Mouse (Mus musculus): Measurements from ENCODE around the gene Slc25a47.
"Not testable (repeated sequence)": the region's sequence is repeated elsewhere in the genome, so short reads cannot be mapped to it uniquely, and the experiment has no call there.

Slc25a47 gene

DNA sequence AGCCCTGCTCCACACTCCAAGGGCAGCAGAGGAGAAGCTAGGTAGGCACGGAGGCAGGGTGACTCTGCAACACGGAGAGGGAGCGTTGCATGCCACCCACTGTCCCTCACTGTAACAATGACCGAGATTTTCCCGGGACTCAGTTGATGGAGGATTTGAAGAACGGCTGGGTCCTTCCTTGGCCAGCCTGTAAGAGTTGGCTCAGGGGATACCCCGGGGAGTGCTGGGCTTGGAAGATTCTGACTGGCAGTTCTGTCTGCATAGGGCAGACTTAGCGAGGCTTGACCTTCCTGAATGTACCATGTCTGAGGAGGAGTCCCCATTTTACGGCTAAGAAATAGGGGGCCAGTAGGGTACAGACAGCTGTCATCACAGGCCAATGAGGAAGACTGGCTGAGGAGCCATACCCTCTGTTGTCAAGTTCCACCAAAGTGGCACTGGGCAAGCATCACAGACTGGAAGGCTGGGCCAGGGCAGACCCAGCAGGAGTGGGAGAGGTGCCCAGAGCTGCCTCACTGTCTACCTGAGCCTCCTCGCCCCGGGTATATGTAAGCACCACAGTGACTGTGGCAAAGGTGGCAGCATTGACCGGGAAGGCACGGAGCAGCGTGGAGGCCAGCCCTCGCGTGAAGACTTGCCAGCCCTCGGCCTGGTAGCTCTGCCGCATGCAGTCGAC lies 9.4 kb upstream of the Slc25a47 start:
- DNase-seq (ENCODE audit: low read depth): no peak

DNA sequence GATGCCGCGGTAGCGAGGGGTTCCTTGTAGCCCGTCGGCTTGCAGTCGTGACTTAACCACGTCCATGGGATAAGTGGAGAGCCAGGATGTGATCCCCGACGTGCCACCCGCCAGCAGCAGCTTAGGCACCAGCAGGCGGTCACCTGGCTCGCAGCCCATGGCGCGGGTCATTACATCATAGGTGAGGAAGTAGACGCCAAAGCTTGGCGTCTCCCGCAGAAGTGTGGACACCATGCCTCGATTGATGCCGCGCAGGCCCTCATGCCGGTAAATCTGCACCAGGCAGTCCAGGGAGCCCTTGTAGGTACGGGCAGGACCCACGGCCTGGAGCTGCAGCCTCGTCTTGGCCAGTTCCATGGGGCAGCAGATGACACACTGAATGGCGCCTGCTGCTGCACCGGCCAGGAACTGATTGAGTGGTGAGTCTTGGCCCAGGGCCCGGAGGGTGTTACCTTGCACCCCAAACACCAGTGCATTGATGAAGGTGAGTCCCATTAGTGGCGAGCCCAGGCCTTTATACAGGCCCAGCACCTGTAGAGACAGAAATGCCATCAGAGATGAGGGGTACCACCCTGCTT lies 8.8 kb upstream of the Slc25a47 start:
- DNase-seq (ENCODE audit: low read depth): no peak

DNA sequence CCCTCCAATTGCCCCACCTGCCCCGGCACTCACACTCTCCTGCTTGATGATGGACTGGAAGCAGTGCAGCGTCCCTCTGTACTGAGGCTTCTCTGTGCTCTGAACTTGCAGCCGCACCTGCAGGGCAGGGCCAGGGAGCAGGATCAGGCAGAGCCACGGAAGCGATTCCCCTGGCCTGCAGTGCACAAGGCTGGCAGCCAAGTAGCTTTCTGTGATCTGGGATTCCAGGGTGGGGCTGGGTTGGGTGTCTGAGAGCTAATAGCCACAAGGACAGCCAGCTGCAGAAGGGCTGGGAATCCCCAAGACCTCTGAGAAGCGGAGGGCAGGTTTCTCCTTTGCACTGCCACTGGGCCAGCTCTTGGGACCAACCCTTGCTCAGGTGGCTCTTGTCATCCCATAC lies 8.2 kb upstream of the Slc25a47 start:
- DNase-seq (ENCODE audit: low read depth): no peak

DNA sequence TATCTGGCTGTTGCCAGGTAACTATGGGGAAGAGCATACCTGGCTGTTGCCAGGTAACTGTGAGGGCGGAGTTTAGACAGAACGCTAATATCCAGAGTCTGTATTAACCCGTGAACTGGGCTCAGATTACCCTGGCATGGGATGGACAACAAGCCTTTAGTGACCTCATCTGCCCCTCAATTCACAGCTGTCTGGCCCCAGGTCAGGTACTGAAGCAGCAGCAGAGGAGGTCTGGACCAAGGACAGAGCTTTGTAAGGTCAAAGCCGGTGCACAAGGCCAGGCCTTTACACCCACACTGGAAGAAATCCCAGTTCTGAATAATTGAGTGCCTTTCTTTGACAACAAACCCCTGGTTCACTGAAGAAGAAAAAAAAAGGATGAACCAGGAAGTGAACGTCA lies 6.2 kb upstream of the Slc25a47 start:
- no peak for DNase-seq (ENCODE audit: low read depth)

DNA sequence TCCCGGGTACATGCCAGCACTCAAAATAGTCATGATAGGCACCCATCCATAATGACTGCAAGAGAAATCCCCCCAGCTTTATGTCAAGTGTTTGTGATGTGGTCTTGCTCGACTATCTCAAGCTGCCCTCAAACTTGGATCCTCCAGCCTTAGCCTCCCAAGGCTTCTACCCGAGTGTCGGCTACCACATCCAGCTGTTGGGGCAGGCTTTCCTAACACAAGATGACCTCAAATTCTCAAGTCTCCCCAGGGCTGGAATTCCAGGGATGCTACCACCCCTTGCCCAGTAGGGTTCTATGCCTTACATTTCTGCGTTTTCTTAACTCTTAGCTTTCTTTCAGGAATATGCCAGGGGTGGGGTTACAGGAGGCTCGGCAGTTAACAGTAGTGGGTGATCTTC lies 5.5 kb upstream of the Slc25a47 start:
- no peak for DNase-seq (ENCODE audit: low read depth)

DNA sequence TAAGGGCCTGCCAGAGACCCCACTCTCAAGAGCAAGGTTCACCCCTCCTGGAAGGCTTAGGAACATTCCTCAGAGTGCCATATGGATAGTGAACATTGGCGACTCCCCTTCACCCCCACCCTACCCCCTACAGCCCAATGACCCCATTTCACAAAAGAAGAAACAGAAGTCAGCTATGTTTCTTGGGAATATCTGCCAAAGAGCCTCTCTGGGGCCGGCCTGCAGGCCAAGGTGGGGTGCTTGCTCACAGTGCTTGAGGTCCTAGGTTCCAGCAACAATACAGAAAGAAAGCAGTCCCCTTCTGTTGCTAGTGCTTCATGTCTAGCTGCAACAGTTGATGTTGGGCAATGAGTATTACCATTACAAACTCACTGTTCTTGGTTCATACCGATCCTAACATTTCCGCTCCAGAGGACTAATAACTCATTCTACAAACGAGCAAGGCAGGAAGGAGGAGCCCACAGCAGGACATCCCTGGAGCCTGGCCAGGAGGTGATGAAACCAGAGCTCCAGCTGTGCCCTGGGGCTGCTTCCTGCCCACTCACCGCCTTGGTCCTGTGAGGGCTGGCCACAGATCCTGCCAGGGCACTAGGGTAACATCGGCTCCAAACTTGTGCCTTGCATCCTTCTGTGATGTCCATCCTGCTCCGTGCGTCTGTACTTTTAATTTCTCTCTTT lies 3.7 kb upstream of the Slc25a47 start:
- DNase-seq (ENCODE audit: low read depth): no peak

DNA sequence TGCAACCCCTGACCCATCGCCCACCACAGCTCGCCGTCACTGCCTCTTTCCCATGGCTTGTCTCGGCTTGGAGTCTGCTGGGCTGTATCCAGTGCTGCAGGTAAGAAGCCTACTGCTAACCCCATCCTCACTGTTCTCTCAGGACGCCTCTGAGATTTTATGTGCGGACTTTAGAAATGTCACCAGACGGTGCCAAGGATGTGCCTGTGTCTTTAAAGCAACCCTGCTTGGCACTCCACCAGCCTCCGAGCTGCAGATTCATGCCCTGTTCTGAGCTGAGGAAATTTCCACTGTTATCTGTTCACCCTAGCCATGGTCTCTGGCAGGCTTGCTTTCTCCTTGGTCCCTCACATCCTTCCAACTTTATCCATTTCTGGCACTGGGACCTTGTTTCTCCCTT lies 3.0 kb upstream of the Slc25a47 start:
- no peak for DNase-seq (ENCODE audit: low read depth)

DNA sequence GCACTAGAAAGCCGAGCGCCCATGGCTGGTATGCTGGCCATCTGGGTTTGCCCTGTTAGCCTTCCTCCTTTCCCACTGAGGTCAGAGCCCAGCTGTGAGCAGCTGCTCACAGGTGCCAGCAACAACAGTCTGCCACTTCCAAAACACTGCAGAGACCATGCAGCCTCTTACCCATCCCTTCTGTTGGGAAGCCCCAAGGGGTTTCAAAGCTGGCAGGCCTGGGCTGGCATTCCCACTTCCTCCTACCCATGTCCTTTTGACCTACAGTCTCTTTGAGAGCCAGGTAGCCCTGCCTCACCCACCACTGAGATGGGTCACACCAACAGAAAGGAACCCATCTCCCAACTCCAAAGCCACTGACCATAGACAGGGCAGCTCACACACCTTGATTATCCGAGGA lies 2.4 kb upstream of the Slc25a47 start:
- DNase-seq (ENCODE audit: low read depth): no peak

DNA sequence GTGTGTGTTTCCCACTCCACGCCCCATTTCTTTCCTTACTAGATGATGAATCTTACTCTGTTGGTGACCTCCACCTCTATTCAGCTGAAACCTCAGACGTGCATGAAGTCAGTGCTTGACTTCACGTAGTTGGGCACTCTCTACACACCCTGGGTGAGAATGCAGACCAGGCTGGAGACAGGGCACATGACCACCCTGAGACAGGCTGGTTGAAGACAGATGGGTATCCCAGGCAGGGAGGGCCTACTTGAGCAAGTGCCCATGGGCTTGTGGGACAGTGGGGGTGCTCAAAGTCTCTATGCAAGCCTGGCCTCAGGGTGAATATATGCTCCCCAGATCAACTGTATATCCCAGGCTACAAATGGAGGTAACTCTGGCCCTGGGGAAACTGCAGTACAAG lies 1.5 kb upstream of the Slc25a47 start:
- DNase-seq (ENCODE audit: low read depth): no peak

DNA sequence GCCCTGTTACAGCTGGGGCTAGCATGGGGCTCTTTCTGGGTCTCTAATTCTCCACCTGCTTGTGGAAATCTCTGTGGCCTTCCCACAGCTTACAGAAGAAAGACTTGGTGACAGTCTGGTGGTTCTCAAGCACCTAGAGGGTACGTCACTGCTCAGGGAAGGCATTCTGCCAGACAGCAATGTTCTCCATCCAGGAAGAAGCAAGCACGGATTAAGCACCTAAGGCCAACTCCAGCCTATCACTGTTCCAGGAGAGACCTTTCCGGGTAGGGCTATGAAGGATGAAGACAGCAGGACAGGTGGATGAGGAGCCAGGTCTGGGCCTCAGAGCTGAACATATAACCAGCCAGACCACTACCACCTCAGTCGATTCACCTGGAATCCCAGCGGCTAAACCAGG lies 1.1 kb upstream of the Slc25a47 start:
- DNase-seq (ENCODE audit: low read depth): no peak

DNA sequence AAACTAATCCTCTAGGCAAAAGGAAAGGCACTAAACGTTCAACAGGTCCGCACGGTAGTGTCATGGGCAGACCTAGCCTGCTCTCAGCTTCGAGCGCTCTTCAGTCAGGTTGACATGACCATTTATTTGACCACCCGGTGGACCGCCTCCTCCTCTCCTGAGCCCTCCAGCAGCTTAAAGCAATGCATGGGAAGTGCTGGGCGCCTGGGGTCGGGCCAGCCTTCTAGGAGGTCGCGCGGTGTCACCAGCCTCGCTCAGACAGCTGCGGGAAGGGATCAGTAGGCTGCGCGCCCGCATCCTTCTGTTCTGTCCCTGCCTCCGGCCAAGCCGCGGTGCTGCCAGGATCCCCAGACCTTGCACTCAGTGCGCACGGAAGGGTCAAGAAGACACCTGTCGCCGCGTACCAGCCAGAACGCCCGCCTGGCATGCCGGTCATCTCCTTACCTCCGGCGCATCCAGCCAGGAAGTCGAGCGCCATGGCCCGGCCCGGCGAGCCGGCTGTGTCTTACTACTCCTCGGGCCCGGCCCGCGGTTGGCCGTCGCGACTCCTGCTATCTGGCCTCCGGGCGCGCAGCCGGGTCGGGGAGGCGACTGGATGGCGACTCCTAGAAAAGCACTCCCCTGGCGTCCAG lies 522 bp upstream of the Slc25a47 start:
- no peak for DNase-seq (ENCODE audit: low read depth)

DNA sequence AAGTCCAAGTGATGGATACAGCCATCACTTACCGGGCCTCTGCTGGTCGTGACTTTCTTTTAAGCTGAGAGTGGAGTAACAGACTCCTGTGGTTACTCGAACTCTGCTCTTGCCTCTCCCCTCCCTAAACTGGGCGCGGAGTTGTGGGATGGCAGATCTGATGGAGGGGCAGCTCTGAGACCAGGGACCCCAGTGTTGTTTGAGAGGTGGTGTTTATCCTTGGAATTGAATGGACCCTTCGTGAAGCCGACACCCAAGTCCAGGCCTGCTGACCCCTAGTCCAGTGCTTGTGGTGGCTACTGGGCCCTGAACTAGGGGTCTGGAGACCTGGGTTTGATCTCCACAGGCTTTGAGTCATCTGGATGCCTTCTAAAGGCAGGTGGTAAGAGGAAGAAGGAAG lies 876 bp downstream of the Slc25a47 start:
- no peak for DNase-seq (ENCODE audit: low read depth)

DNA sequence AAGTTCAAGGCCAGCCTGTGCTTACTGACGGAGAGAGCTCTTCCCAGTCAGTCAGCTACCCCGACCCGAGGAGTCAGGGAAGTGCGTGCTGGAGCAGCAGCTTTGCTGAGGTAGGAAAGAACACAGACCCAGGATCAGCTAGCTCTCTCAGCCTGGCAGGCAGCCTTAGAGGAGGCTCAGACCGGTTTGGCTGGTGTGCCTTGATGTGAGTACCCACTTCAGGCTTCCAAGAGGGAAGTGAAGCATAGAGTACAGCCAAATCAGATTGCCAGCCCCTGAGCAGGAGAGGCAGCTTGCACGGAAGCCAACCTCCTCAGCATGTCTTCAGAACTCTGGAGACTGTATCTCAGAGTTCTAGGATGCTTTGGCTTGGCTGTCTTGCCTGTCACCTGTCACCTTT lies 5.3 kb downstream of the Slc25a47 start:
- no peak for DNase-seq (ENCODE audit: low read depth)

DNA sequence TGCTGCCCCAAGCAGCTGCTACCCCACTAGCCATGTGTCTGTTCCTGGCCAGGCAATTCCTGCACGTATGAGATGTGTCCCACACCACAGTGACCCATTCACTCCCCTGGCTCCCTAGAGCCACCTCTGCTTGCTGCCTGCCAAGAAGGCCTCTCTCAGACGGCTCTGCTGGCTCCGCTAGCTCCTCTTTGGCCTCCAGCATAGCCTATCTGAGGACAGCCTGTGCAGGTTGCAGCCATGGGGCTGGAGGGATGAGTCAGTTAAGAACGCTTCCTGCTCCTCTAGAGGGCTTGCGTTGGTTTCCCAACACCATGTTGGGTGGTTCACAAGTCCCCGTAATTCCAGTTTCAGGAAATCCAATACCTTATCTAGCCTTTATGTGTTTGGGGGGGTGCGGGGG lies 6.8 kb downstream of the Slc25a47 start:
- no peak for DNase-seq (ENCODE audit: low read depth)

DNA sequence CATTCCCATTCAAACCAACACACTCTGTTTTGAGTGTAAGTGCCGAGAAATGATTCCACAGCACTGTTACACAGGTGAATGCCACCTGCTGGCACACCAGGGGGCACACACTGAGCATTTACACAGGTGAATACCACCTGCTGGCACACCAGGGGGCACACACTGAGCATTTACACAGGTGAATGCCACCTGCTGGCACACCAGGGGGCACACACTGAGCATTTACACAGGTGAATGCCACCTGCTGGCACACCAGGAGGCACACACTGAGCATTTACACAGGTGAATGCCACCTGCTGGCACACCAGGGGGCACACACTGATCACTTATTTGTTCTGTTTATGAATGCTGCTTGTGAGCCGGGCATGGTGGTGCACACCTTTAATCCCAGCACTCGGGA lies 12.2 kb downstream of the Slc25a47 start:
- not testable (repeated sequence) for DNase-seq (ENCODE audit: low read depth)

DNA sequence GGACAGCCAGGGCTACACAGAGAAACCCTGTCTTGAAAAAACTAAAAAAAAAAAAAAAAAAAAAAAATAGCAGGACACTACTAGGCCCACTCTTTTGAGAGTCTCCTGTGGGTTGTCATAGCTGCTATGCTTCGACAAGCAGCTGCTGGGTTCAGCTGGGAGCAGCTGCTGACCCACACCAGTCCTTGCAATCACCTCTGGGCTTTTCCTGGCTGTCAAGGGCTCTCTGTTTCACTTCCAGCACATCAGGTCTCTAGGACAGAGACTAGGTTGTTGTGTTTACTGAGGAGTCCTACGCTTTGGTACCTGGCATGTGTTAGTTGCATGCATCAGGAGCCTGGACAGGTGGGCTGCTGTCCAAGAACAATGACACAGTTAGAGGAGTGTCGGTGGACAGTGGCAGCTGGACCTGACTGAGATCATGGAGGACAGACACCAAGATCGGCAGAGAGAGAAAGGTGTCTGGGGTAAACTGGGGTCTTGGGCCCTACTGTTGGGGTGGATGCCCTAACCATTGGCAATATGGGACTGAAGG lies 13.7 kb downstream of the Slc25a47 start:
- DNase-seq (ENCODE audit: low read depth): no peak

DNA sequence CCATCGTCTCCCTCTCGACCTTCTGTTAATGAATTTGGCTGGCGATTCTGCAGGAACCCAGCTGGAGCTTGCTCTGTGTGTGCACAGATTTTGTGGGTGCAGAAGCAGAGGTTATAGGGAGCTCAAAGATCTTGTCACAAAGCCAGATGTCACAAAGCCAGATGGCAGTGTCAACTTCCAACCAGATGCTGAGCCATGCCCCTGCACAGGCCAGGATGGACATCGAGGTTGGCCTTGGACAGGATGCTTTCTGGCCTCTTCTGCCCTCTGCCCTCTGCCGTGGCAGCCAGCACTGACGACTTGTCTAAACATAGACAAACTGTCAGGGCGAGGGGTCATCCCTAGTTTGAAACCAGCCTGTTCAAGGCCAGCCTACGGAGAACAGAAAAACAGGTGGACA lies 14.3 kb downstream of the Slc25a47 start:
- DNase-seq (ENCODE audit: low read depth): no peak

DNA sequence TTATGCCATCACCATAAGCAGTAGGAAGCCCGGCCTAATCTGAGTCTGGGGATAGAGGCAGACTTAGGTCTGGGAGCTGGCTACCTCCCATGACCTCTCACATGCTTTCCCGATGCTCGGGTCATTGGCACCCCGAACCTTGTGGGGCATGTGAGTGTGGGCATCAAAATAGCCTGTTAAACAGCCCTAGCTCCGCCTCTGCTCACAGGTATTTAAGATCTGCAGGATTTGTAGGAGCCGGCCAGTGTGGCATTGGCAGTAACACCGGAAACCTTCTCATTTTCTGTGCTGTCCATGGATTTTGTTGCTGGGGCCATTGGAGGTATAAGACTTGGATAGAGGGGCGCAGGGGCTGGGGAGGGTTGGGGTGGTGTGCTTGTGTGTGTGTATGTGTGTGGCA lies 15.0 kb downstream of the Slc25a47 start:
- DNase-seq (ENCODE audit: low read depth): no peak

DNA sequence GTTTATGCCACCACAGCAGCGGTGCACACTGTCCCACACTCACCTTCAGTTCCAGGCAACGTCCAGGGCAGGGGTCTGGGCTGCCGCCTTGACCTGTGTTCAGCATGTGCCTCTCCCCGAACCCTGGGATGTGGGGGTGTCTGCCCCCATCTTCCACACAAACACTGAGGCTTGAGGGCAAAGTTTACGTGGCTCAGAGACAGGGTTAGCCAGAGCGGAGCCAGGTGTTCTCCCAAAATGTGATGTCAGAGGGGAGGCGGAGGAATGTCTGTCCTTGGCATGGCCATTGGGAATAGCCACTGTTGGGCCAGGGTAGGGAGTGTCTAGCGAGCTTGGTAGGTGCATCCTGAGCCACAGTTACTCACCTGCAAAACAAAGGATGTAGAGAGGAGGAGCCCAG lies 17.0 kb downstream of the Slc25a47 start:
- DNase-seq (ENCODE audit: low read depth): no peak

DNA sequence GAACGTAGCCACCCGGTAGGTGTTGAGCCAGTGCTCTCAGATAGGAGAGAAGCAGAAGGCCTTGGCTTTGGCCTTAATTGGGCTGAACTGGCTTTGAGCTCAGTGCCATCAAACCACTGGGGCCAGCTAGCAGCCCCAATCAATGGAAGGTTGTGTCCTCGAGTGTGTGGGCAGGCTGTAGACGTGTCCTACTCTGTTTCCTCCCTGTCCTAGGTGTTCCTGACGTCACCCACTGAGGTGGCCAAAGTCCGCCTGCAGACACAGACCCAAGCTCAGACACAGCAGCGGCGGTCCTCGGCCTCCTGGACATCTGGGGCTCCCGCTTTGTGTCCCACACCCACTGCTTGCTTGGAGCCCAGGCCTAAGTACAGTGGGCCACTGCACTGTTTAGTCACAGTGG lies 19.2 kb downstream of the Slc25a47 start:
- no peak for DNase-seq (ENCODE audit: low read depth)

DNA sequence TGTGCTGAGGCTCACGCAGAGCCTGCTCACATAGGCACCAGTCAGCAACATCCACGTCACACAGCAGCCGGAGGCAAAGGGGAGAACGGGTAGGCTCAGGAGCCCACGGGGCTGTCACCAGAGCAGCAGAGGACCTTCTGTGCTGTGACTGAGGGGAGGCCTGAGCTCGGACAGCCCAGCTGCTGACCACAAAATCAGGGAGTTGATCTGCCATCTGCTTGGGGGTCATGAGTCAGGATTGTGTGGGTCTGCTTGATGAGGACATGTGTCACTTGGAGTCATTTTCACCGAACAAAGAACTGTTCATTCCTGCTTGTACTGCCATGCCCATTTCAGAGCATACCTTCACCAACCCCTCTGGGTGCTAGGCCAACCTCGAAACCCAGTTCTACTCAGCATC lies 20.3 kb downstream of the Slc25a47 start:
- DNase-seq (ENCODE audit: low read depth): no peak

DNA sequence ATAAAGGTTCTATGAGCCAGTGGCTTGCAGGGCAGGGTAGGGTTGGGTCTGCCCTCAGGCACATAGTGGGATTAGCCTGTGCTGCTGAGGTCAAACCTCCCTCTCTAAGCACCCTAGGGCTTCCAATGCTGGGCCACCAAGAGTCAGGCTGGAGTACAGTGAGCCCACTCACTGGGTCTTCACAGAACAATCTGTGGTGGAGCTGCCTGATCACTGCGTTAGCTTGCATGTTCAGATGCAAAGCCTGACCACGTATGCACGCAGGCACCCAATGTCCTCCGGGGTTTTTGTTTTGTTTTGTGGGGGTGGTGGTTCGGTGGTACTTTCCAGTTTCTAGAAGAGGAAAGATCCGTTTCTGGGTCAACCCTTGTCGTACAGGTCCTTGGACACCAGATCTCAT lies 21.3 kb downstream of the Slc25a47 start:
- DNase-seq (ENCODE audit: low read depth): no peak

DNA sequence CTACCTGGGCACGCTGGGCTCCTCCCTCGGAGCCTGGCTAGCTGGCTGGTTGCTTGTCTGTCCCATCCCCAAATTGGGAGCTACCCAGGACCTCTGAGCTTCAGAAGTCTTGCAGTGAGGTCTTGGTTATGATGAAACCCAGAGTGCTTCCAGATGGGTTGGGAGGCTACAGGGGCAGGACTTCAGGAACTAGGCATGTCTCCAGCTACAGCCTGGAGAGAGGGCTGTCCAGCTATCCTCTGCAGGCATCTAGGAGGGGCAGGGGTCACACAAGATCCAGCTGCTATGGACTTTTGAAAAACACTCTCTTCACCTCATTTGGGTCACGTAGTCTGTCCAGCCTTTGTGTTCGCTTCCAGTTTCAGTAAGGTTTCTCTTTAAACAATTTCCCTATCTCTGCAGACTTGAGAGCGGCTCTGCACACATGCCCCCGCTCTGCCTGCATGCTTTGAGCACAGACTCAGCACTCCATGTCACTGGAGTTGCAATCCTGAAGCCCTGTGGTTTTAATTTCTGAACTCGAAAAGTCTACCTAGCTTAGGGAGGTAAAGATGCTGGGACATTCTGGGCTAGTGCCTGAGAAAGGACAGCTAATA lies 21.8 kb downstream of the Slc25a47 start:
- DNase-seq (ENCODE audit: low read depth): peak; percentile 49

Data from fibroblast of lung, adult 2 months (primary cell).